Mouse (Mus musculus) kidney, postnatal 25 days (tissue): ENCODE measurements around the gene Arpp21.
A peak's percentile ranks its signal among the peaks of the same experiment; 100 is the strongest.

Source experiments
- DNase-seq, 2 experiments: peaks; one replicate each; pipeline ENCODE4 v3.0.0; 2021; ENCODE audit warnings: mixed read lengths in 2 of 2

Arpp21 gene

DNA sequence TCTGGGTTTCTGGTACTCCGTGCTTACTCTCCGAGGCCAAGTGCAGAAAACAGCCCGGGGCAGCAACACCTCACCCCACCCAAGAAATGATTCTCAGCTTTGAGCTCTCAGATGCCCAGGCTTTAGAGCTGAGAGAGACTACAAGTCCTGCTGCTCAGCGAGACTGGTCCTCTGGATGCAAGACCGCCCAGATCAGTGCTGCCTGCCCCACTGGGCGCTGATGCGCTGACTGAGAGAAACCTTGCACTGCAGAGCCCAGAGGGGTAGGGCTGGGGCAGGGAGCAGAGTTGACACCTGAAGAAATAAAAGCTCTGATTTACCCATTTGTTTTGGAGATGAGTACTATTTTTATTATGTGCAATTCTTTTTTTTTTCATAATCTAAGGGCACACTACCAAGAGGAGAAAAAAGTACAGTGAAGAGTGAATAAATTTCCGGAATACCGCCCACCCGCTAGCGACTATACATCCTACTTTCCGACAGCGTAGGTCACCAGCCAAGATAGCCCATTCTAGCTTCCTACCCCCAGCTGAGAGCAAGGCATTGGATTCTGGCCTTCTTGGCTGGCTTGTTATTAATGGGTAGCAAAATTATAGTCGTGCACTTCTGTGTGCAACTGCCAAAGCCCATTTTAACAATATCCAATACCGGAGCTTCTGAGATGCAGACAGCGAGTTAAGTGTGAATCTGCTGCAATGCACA is at the start of gene Arpp21:
Arpp21 (minus strand) TSS at position 243 of the 702 bp plus-strand sequence.
- DNase-seq = no peak

- DNase-seq = no peak
Observed at GRCm38 (mm10) chr9:112272426-112272969, 36.8 kb upstream of the Arpp21 start.

DNA sequence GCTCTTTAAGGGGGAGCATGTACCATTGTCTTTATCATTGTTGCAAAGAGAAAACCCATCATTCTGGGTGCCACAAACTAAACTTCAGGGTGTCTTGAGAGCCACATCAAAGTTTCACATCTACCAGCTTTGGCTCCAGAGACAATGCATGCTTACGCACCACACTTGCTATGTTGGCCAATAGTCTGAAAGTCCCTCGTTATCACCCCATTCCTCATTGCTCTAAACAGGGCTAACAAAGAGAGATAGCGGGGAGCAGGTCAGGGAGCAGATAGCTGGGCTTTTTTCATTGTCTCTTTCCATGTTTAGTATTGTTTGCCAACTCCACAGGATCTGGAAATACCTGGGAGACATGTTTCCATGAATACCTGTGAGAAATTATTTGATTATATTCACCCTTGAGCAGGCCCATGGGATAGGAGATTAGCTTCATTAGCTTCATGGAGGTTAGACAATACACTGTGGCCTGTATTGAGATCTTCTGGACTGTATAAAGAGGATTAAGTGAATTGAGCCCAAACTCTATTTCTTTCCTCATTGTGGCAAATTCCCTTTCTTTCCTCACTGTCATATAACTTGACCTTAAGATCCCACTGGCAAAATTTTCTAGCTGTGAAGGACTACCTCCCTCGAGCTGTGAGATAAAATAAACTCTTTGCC is 29.4 kb upstream of the Arpp21 start:
- DNase-seq = no peak

GRCm38 (mm10) chr9:112261986-112262901 is 26.5 kb upstream of the Arpp21 start:
- DNase-seq = no peak

DNA sequence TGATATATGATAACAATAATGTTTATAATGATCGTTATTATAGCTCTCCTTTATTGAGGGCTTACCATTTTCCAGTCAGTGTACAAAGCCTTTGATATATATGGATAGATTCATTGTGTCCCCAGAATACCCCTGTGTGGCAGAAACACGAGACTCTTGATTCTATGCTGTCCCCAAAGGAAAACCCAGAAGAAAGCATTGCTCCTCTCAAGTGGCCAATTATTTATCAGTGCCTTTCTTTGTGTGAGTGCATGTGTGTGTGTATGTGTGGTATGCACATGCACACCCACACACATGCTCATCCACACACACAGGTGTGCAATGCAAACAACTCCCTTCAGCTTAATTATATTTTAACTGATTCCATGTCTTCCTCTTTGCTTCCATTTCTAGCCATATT is 25.8 kb upstream of the Arpp21 start:
- no peak for DNase-seq

DNA sequence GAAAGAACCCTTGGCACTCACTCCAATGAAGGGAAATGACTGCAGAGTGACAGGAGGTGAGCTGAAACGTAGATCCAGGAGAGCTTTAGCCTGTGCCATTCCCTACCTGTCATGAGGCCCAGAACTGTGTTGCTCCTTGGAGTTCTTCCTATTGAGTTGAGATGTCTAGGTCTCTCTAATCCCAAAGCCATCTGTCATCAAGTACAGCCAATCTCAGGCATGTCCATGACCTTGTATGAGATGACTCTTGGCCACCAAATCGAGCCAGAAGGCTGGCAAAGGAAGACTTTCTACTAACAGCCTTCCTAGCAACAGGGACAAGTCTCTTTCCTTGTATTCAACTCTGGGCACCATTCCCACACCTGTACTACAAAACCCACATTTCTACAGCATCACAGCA is 25.0 kb upstream of the Arpp21 start:
- DNase-seq = no peak

DNA sequence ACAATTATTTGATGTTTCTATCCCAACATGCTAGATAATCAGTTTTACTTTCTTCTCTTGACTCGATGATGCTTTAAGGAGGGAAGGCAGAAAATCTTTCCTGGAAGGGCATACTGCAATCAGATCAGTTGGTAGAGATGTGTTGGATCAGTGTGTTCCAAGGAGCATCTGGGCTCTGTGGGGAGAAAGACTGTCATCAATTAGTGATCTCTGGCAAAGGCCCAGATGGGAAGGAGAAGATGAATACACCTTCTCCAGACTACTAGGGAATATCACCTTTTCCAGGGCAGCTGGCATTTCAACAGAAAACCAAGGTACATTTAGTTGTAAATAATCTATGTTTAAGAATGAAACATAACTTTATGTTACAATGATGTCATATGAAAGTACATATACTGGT is 22.8 kb upstream of the Arpp21 start:
- DNase-seq = no peak

DNA sequence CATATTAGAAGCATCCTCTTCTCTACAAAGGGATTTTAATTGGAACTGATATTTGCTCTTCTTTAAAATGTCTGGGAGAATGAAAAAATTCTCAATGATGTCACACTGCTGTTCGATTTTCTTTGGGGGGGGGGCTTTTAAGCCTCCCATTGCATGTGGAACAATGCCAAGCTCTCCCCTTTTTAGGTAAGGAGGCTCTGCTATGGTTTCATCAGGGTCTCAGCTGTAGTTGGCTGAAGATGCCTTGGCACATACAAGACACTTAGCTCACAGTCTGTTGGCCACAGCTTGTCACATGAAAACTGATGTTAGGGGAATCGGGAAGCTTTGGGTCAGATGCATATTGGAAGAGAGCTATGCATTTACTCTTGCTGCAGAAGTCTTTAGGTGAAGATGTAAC is 20.2 kb upstream of the Arpp21 start:
- no peak for DNase-seq

- no peak for DNase-seq
Observed at GRCm38 (mm10) chr9:112253730-112254129, 18.0 kb upstream of the Arpp21 start.

DNA sequence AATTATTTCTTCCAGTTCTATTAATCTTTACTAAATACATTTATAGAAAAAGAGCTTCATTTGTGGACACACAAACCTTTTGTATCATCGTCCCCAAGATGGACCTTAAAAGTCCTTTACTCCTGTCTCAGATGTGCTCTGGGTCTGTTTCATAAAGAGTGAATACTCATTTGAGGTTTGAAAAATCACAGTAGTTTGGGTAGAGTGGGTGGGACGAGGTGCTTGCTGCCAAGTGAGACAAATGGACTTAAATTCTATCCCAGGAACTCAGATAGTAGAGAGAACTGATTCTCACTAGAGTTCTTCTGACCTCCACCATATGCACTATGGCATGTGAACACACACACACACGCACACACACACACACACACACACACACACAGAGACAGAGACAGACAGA is 16.1 kb upstream of the Arpp21 start:
- no peak for DNase-seq

GRCm38 (mm10) chr9:112251339-112251738 is 15.6 kb upstream of the Arpp21 start:
- DNase-seq = no peak

DNA sequence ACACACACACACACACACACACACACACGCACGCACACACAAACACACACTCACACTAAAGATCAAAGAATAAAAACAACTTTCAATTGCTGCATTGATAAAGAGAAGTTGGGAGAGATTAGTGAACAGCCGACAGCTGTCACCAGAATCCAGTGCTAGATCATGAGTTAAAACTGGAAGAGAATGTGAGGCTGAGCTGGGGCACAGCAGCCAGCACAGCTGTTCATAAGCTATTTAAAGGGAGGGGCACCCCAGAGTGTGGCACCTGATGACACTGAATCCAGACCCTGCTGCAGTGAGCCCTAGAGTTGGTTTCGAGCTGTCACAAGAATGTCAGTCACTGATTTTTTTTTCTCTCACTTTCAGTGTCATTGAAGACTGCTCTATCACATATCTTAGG is 14.0 kb upstream of the Arpp21 start:
- no peak for DNase-seq

DNA sequence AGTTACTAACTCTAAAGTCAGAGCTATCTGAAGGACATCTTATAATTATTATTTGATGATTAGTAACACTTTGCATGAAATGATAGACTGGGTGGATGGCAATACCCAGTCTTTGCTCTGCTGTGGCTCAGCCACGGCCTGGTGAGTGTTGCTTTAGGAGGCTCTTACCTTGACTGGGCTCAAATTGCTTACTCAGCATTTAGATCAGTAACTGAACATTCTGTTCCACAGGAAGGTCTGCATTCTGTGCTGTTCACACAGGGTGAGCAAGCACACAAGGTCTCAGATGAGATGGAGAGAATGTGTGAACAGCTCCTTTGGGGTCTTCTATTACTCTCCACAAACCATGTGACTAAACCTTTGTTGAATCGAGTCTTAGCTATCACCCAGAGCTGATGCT is 11.4 kb upstream of the Arpp21 start:
- DNase-seq = no peak

DNA sequence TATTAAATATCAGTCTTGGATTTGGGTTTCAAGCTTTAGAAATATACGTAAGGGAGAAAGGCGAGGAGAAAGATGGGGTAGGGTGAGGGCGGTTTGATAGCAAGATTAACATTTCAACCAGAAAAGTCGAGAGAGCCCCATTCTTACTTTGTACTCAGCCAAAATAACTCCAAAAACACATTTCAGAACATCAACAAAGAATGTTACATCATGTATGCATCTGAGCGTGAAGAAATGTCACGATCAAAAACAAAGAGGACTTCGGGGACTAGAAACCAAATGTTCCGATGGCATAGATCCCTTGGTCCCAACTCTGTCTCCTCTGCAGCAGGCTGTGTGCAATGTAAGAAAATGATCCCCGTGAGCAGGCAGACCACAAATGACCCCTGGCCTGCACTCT is 2.4 kb upstream of the Arpp21 start:
- no peak for DNase-seq

DNA sequence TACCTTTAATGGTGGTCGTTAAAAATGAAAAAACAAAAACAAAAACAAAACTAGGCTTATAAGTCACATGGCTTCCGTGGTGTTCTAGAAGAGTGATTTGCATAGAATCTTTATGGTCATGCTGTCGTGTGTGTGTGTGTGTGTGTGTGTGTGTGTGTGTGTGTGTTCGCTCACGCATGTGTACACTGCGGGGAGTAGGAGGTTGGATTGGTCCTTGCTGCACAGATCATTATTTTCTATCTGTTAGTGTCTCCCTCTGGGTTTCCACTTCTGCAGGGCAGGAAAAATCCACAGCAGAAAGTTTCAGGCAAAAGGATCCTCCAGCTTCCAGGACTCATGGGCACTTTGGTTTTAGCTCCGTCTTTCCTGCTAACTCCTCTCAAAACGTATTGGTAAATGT is 813 bp upstream of the Arpp21 start:
- DNase-seq = no peak

DNA sequence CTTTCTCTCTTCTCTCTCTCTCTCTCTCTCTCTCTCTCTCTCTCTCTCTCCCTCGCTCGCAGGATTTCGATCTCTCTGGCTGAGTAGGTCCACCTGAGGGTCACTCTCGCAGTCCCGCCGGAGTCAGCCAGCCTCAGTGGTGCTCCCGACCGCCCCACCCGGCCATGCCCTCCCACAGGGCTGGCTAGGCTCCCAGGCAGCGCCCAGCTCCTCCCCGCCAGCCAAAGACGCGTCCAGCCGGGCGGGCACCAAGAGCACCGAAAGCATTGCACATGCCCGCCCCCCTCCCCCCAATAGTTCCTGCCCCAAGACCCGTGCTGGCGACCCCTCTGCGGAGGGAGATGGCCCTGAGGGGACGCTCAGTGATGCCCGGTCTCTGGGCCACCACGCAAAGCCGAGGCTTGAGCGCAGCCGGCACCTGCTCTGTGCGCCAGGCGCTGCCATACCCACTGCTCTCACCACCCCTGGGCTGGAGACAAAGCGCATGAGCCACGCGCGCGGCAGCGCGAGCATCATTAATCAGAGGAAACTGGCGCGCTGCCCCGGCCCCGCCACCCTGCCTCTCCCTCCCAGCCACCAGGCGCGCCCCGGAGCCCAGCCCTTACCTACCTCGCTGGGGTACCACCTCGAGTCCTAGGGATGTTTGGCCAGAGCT is 570 bp downstream of the Arpp21 start:
- DNase-seq = peak in 1 of 2 experiments; percentile 34

- DNase-seq = no peak
Observed at GRCm38 (mm10) chr9:112234505-112235024, 1.2 kb downstream of the Arpp21 start.

- no peak for DNase-seq
Observed at GRCm38 (mm10) chr9:112233822-112234504, 1.8 kb downstream of the Arpp21 start.

GRCm38 (mm10) chr9:112233378-112233777 is 2.4 kb downstream of the Arpp21 start:
- no peak for DNase-seq

DNA sequence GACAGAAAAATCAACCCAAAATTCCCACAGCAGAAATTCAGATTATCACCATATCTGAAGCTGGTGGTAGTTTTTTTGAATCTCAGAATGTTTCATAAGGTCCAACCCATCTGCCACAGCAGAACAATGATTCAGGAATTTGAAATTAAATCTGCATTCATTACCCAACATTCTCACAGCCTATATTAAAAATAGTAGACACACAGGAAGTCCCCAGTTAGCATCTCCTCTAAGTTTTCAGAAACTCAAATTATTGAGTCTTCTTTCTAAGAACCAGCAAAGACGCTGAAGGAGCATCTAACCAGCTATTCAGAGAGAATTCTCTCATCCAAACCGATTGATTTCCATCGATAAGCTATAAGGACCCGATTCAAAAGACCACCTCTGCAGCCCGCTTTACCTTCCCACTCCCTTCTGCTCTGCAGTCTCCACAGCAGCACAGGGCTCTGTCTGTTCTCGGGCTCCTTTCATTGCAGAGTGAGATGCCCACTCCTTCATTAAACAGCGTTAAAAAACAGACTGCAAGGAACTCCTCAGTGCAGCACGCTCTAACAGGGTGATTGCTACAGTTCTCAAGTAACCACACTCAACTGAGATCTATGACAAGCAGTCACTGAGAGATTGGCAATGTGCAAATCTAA is 3.7 kb downstream of the Arpp21 start:
- DNase-seq = no peak

DNA sequence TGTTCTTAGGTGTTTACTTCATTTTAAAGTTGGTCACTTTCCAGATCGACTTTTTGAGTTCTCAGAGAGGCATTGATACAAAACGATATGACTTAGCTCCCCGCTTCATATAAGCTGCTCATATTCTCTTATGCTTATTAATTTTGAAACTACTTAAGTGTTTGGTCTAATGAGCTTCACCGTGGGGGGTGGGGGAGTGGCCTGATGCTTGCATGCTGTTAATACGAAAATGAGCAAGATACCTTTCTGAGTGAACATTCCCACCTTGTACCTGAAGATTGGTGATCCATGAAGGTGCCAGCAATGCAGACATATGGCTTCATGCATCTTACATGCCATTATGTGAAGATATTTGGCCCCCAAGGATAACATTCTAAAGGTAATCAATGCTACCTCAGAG is 4.4 kb downstream of the Arpp21 start:
- DNase-seq = no peak
